ENCODE assay signal across 8 mouse cellular contexts in genomic region chr17:35194844-35195630, GRCm38 (mm10). TPM values are rescaled to one million over a fixed set of nuclear protein-coding genes. Genes with fewer than 3 reads are reported as not detected.
DNase-seq lines count a peak whose midpoint lies in the region; ATAC-seq and TF ChIP-seq lines count a peak whose summit lies in the region.

No protein-coding gene starts in this region.

- no peak for DNase-seq in lung, adult 2 months
- DNase-seq in lung, adult 18-20 months, result no peak
- DNase-seq in adrenal gland, postnatal 25 days, result no peak
- DNase-seq in kidney, postnatal 4 days, result no peak

- peak overlapping the region; percentile 42 for H3K9ac ChIP-seq in embryonic facial prominence, embryonic 15.5 days
- H3K9ac ChIP-seq in limb, embryonic 12.5 days (replicated peaks), result peak overlapping the region; percentile 45

- no peak for ATAC-seq in embryonic facial prominence, embryonic 15.5 days (ENCODE audit: insufficient number of reproducible peaks, low FRiP score, low TSS enrichment, low read depth)
- no peak for ATAC-seq in limb, embryonic 12.5 days (ENCODE audit: insufficient number of reproducible peaks, insufficient read depth, low FRiP score, low TSS enrichment, low read depth)
- ATAC-seq in erythroid progenitor cell, adult 5-6 weeks (replicated peaks; ENCODE audit: low FRiP score, poor library complexity, severe bottlenecking), result no peak

- TF ChIP-seq POLR2A in lung, adult 2 months (IDR thresholded peaks at IDR 0.05; ENCODE audit: borderline replicate concordance, extremely low read depth, low read depth, low read length), result no peak
- no peak for TF ChIP-seq POLR2A in small intestine, adult 2 months (IDR thresholded peaks at IDR 0.05; ENCODE audit: low read depth, low read length)

- peak overlapping the region; percentile 45 for H3K4me3 ChIP-seq in lung, adult 2 months (replicated peaks; ENCODE audit: extremely low read depth, low read depth, low read length)
- H3K4me3 ChIP-seq in embryonic facial prominence, embryonic 15.5 days (replicated peaks), result peak overlapping the region; percentile 48
- H3K4me3 ChIP-seq in limb, embryonic 12.5 days (replicated peaks), result peak overlapping the region; percentile 43
- H3K4me3 ChIP-seq in small intestine, adult 2 months (ENCODE audit: low read depth, low read length), result peak overlapping the region; percentile 77

- H3K27me3 ChIP-seq in embryonic facial prominence, embryonic 15.5 days, result peaks cover 30% of the 10 kb centered on the region
- H3K27me3 ChIP-seq in limb, embryonic 12.5 days, result peaks cover 60% of the 10 kb centered on the region
- no peaks in the 10 kb centered on the region for H3K27me3 ChIP-seq in small intestine, adult 2 months (ENCODE audit: control insufficient read depth, insufficient read depth, low read length)

- peaks cover 6% of the 10 kb centered on the region for H3K4me1 ChIP-seq in lung, adult 2 months (ENCODE audit: control insufficient read depth, insufficient read depth, low read length)
- H3K4me1 ChIP-seq in embryonic facial prominence, embryonic 15.5 days, result peaks cover 16% of the 10 kb centered on the region
- H3K4me1 ChIP-seq in limb, embryonic 12.5 days (replicated peaks), result peaks cover 21% of the 10 kb centered on the region
- H3K4me1 ChIP-seq in small intestine, adult 2 months (ENCODE audit: control insufficient read depth, insufficient read depth, insufficient read length, low read length), result peaks cover 12% of the 10 kb centered on the region

- no peaks in the 10 kb centered on the region for H3K36me3 ChIP-seq in embryonic facial prominence, embryonic 15.5 days
- H3K36me3 ChIP-seq in limb, embryonic 12.5 days, result no peaks in the 10 kb centered on the region
- H3K36me3 ChIP-seq in small intestine, adult 2 months (ENCODE audit: control insufficient read depth, insufficient read depth, low read length), result no peaks in the 10 kb centered on the region

- H3K4me2 ChIP-seq in embryonic facial prominence, embryonic 15.5 days (replicated peaks), result peak overlapping the region; percentile 90
- H3K4me2 ChIP-seq in limb, embryonic 12.5 days, result peak overlapping the region; percentile 74

- H3K27ac ChIP-seq in embryonic facial prominence, embryonic 15.5 days (replicated peaks), result no peak overlapping the region
- H3K27ac ChIP-seq in limb, embryonic 12.5 days, result no peak overlapping the region
- peak overlapping the region; percentile 46 for H3K27ac ChIP-seq in small intestine, adult 2 months (ENCODE audit: insufficient read depth, low read depth, low read length)

- H3K9me3 ChIP-seq in embryonic facial prominence, embryonic 15.5 days (replicated peaks), result no peaks in the 10 kb centered on the region
- H3K9me3 ChIP-seq in limb, embryonic 12.5 days, result no peaks in the 10 kb centered on the region

- 43% methylated on average over 19 of the region's 19 CpGs for WGBS in lung, adult 2 months
- WGBS in embryonic facial prominence, embryonic 15.5 days, result 41% methylated on average over 19 of the region's 19 CpGs
- 39% methylated on average over 19 of the region's 19 CpGs for WGBS in limb, embryonic 12.5 days
- 39% methylated on average over 19 of the region's 19 CpGs for WGBS in small intestine, adult 2 months

- TF ChIP-seq CTCF in lung, adult 2 months (IDR thresholded peaks at IDR 0.05; ENCODE audit: insufficient read depth, low read length), result 0 out of 2 replicates have a peak, but pooled peaks have one; percentile 6
- TF ChIP-seq CTCF in small intestine, adult 2 months (IDR thresholded peaks at IDR 0.05; ENCODE audit: extremely low read depth, insufficient read length, insufficient replicate concordance, low read depth, low read length), result no peak

RNA-seq across cellular contexts. Expression of gene Ltb, which starts 0.8 kb away (rescaled TPM):
- 28.1 and 29.9 TPM in 2 replicates for polyA plus RNA-seq in lung, adult 2 months (2012; rRNA removed)
- polyA plus RNA-seq in embryonic facial prominence, embryonic 15.5 days (2015; fragmentation: Nextera tagmentation; extraction: Ambion mirVana), result 2.3 and 2.9 TPM in 2 replicates
- polyA plus RNA-seq in limb, embryonic 12.5 days (2016; fragmentation: Nextera tagmentation; extraction: Ambion mirVana), result 0.49 and 0.64 TPM in 2 replicates
- polyA plus RNA-seq in small intestine, adult 2 months (2012; rRNA removed), result 26.2 and 32.9 TPM in 2 replicates
- total RNA-seq in erythroid progenitor cell, adult 5-6 weeks (2015; ENCODE audit: low replicate concordance), result 1.8 and 8.0 TPM in 2 replicates
- 0.30 and 10.0 TPM in 2 replicates for total RNA-seq in erythroid progenitor cell, adult 5-6 weeks (2017; ENCODE audit: low replicate concordance)
- 2.8 and 8.5 TPM in 2 replicates for total RNA-seq in adrenal gland, postnatal 25 days (2021)

RNA-seq across cellular contexts. Expression of gene Tnf, which starts 6.8 kb away (rescaled TPM):
- polyA plus RNA-seq in lung, adult 2 months (2012; rRNA removed), result 2.1 and 2.5 TPM in 2 replicates
- polyA plus RNA-seq in embryonic facial prominence, embryonic 15.5 days (2015; fragmentation: Nextera tagmentation; extraction: Ambion mirVana), result 0.47 and 0.76 TPM in 2 replicates
- polyA plus RNA-seq in limb, embryonic 12.5 days (2016; fragmentation: Nextera tagmentation; extraction: Ambion mirVana), result not detected in 2 replicates
- polyA plus RNA-seq in small intestine, adult 2 months (2012; rRNA removed), result 0.94 and 1.8 TPM in 2 replicates
- 9.6 and 12.6 TPM in 2 replicates for total RNA-seq in erythroid progenitor cell, adult 5-6 weeks (2015; ENCODE audit: low replicate concordance)
- 0.90 and 3.2 TPM in 2 replicates for total RNA-seq in erythroid progenitor cell, adult 5-6 weeks (2017; ENCODE audit: low replicate concordance)
- total RNA-seq in adrenal gland, postnatal 25 days (2021), result 0.58 and 0.76 TPM in 2 replicates

RNA-seq across cellular contexts. Expression of gene Lst1, which starts 6.8 kb away (rescaled TPM):
- polyA plus RNA-seq in lung, adult 2 months (2012; rRNA removed), result 19.7 and 37.0 TPM in 2 replicates
- polyA plus RNA-seq in embryonic facial prominence, embryonic 15.5 days (2015; fragmentation: Nextera tagmentation; extraction: Ambion mirVana), result 27.2 and 27.4 TPM in 2 replicates
- polyA plus RNA-seq in limb, embryonic 12.5 days (2016; fragmentation: Nextera tagmentation; extraction: Ambion mirVana), result 5.6 and 6.0 TPM in 2 replicates
- polyA plus RNA-seq in small intestine, adult 2 months (2012; rRNA removed), result 11.5 and 18.8 TPM in 2 replicates
- 34.2 and 66.2 TPM in 2 replicates for total RNA-seq in erythroid progenitor cell, adult 5-6 weeks (2015; ENCODE audit: low replicate concordance)
- total RNA-seq in erythroid progenitor cell, adult 5-6 weeks (2017; ENCODE audit: low replicate concordance), result 48.4 and 53.5 TPM in 2 replicates
- total RNA-seq in adrenal gland, postnatal 25 days (2021), result 5.2 TPM in 1 of 2 replicates, not detected in the other

RNA-seq across cellular contexts. Expression of gene Lta, which starts 10.1 kb away (rescaled TPM):
- polyA plus RNA-seq in lung, adult 2 months (2012; rRNA removed), result 1.0 and 1.1 TPM in 2 replicates
- polyA plus RNA-seq in embryonic facial prominence, embryonic 15.5 days (2015; fragmentation: Nextera tagmentation; extraction: Ambion mirVana), result 0.27 and 0.32 TPM in 2 replicates
- polyA plus RNA-seq in limb, embryonic 12.5 days (2016; fragmentation: Nextera tagmentation; extraction: Ambion mirVana), result not detected in 2 replicates
- 0.47 and 0.66 TPM in 2 replicates for polyA plus RNA-seq in small intestine, adult 2 months (2012; rRNA removed)
- total RNA-seq in erythroid progenitor cell, adult 5-6 weeks (2015; ENCODE audit: low replicate concordance), result not detected in 2 replicates
- 0.90 TPM in 1 of 2 replicates, not detected in the other for total RNA-seq in erythroid progenitor cell, adult 5-6 weeks (2017; ENCODE audit: low replicate concordance)
- 0.30 TPM in 1 of 2 replicates, not detected in the other for total RNA-seq in adrenal gland, postnatal 25 days (2021)

RNA-seq across cellular contexts. Expression of gene Aif1, which starts 19.2 kb away (rescaled TPM):
- 1.4 and 1.6 TPM in 2 replicates for polyA plus RNA-seq in lung, adult 2 months (2012; rRNA removed)
- polyA plus RNA-seq in embryonic facial prominence, embryonic 15.5 days (2015; fragmentation: Nextera tagmentation; extraction: Ambion mirVana), result 15.5 and 17.5 TPM in 2 replicates
- 4.7 and 4.9 TPM in 2 replicates for polyA plus RNA-seq in limb, embryonic 12.5 days (2016; fragmentation: Nextera tagmentation; extraction: Ambion mirVana)
- 0.36 and 1.6 TPM in 2 replicates for polyA plus RNA-seq in small intestine, adult 2 months (2012; rRNA removed)
- 14.1 and 28.1 TPM in 2 replicates for total RNA-seq in erythroid progenitor cell, adult 5-6 weeks (2015; ENCODE audit: low replicate concordance)
- 3.3 and 32.3 TPM in 2 replicates for total RNA-seq in erythroid progenitor cell, adult 5-6 weeks (2017; ENCODE audit: low replicate concordance)
- 2.3 and 3.0 TPM in 2 replicates for total RNA-seq in adrenal gland, postnatal 25 days (2021)
